Mouse (Mus musculus) embryonic facial prominence, embryonic 12.5 days (tissue): ENCODE results near the gene Crip3. TPM values are rescaled to one million over a fixed set of nuclear protein-coding genes. Genes with fewer than 3 reads are reported as not detected.
A peak's percentile ranks its signal among the peaks of the same experiment; 100 is the strongest.

Experiments
- ATAC-seq: fragments of 200-750 bp; cut with Nextera tagmentation; 2 replicates; pipeline ENCODE4 v1.8.0; 2017; ENCODE audit not compliant: insufficient number of reproducible peaks, insufficient read depth, low FRiP score, low TSS enrichment
- H3K27ac ChIP-seq: fragments of 300-500 bp; sonication (generic); 2 replicates; pipeline ENCODE4 v1.5.1; 2016; ENCODE audit warnings: mild to moderate bottlenecking
- H3K27me3 ChIP-seq: fragments of 300-500 bp; sonication (generic); 2 replicates; pipeline ENCODE4 v1.6.1; 2016; ENCODE audit warnings: mild to moderate bottlenecking, moderate library complexity
- H3K36me3 ChIP-seq: fragments of 300-500 bp; sonication (generic); 2 replicates; pipeline ENCODE4 v1.6.1; 2016; ENCODE audit warnings: mild to moderate bottlenecking
- H3K4me1 ChIP-seq: fragments of 300-500 bp; sonication (generic); 2 replicates; pipeline ENCODE4 v1.6.1; 2016
- H3K4me2 ChIP-seq: fragments of 300-500 bp; sonication (generic); replicated peaks from 2 replicates; pipeline ENCODE4 v1.6.1; 2016; ENCODE audit warnings: mild to moderate bottlenecking, moderate library complexity
- H3K4me3 ChIP-seq: fragments of 300-500 bp; sonication (generic); 2 replicates; pipeline ENCODE4 v1.5.1; 2016; ENCODE audit warnings: mild to moderate bottlenecking
- H3K9ac ChIP-seq: fragments of 300-500 bp; sonication (generic); 2 replicates; pipeline ENCODE4 v1.6.1; 2016; ENCODE audit warnings: mild to moderate bottlenecking, moderate library complexity
- H3K9me3 ChIP-seq: fragments of 300-500 bp; sonication (generic); 2 replicates; pipeline ENCODE4 v1.6.1; 2016; ENCODE audit warnings: mild to moderate bottlenecking, moderate library complexity
- WGBS: fragments of 180-500 bp; shearing (Covaris S2); methylation state at CpG from one replicate; pipeline ENCODE4 v1.1.7; 2016; 5-methylcytosine and 5-hydroxymethylcytosine counted together
- polyA plus RNA-seq: library from polyadenylated mRNA; unstranded; fragments of >200 nt; fragmentation: Nextera tagmentation; extraction: Ambion mirVana; gene quantifications from 2 replicates; pipeline ENCODE4 v1.2.1, GENCODE M21; 2016

Crip3 gene
- polyA plus RNA-seq, 1 experiment from 2014 or later, result 1.0 TPM

DNA sequence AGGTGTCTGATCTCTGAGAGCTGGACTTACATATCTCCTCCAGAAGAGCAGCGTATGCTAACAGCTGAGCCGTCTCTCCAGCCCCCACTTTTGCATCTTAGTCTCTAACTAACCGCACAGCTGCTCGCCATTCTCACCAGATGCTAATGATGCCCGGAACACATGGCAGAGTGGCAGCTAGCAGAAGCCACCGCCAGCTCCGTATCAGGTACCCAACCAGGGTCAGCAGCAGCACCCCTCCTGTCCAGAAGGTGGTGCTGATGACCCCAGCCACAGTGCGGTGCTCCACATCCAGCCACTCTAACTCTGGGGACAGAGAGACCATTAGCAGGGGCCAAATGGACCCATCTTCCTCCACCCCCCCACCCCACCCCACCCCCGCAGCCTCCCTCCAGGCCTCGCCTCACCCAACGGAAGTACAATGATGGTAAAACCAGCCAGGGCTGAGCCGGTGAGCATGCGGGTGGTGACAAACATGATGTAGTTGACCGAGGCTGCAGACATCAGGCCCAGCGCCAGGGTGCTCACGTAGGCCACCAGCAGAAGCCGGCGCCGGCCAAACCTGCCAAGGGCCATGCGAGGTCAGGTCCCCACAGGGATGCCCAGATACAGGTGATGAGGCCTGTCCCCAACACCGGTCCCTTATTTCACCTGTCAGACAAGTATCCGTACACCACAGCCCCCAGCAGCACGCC lies 8.1 kb downstream of the Crip3 start:
- Histone ChIP-seq H3K4me2 (0 out of 2 replicates have a peak overlapping the region, but pooled peaks have one; percentile 17), H3K4me3 (no peak overlapping the region), H3K4me1 (0 out of 2 replicates have a peak, but pooled peaks cover 11% of the 10 kb centered on the region), H3K27me3 (peaks cover 17% of the 10 kb centered on the region), H3K27ac (no peak overlapping the region), H3K9ac (no peak overlapping the region), H3K9me3 (no peaks in the 10 kb centered on the region), H3K36me3 (no peaks in the 10 kb centered on the region)
- ATAC-seq, result peak; percentile 71; the same call in 1 of the 2 replicates
- 29% methylated on average over 23 of the region's 23 CpGs for WGBS

- Histone ChIP-seq H3K36me3 (no peaks in the 10 kb centered on the region), H3K4me1 (peaks cover 20% of the 10 kb centered on the region; the same call in 1 of the 2 replicates), H3K27ac (no peak within 1 kb of the TSS), H3K9me3 (no peaks in the 10 kb centered on the region), H3K27me3 (peaks cover 33% of the 10 kb centered on the region), H3K4me2 (no peak within 1 kb of the TSS), H3K4me3 (no peak within 1 kb of the TSS), H3K9ac (no peak within 1 kb of the TSS)
- 85% methylated on average over 4 of the region's 4 CpGs for WGBS
- ATAC-seq, result no peak
Measured at GRCm38 (mm10) chr17:46438298-46438873, 9.7 kb downstream of the Crip3 start, which contains the start of gene Slc22a7. TSS of gene Slc22a7 (minus strand) at chr17:46438457.

DNA sequence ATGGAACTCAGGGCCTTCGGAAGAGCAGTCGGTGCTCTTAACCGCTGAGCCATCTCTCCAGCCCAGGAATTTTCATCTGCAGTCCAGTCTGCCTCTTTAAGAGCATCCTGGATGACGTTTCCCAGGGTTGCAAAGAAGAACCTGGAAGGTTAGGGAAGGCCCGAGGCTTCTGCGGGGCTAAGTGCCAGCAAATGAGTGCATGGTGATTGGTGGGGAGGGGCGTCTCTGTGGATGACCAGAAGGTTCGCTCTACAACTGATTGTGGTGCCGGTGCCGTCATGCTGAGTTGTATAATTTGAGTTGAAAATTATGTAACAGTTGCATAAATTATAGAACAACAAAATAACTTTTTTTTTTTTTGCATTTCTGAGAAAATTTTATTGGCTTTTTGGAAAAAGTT lies 10.4 kb downstream of the Crip3 start:
- Histone ChIP-seq H3K9ac (no peak overlapping the region), H3K36me3 (no peaks in the 10 kb centered on the region), H3K27me3 (peaks cover 41% of the 10 kb centered on the region), H3K4me3 (no peak overlapping the region), H3K9me3 (no peaks in the 10 kb centered on the region), H3K4me1 (peaks cover 13% of the 10 kb centered on the region; the same call in 1 of the 2 replicates), H3K27ac (no peak overlapping the region), H3K4me2 (no peak overlapping the region)
- WGBS, result 95% methylated on average over 10 of the region's 10 CpGs
- no peak for ATAC-seq

- H3K27ac ChIP-seq, result no peak overlapping the region
- no peaks in the 10 kb centered on the region for H3K36me3 ChIP-seq
- under 1% methylated on average over 49 of the region's 50 CpGs for WGBS
- no peaks in the 10 kb centered on the region for H3K9me3 ChIP-seq
- peak overlapping the region; percentile 78 for H3K4me2 ChIP-seq
- peaks cover 24% of the 10 kb centered on the region for H3K4me1 ChIP-seq
- H3K9ac ChIP-seq, result peak overlapping the region; percentile 58
- no peak for ATAC-seq
- peaks cover 61% of the 10 kb centered on the region for H3K27me3 ChIP-seq
- peak overlapping the region; percentile 39 for H3K4me3 ChIP-seq
Measured at GRCm38 (mm10) chr17:46444839-46445579, 16.3 kb downstream of the Crip3 start.

DNA sequence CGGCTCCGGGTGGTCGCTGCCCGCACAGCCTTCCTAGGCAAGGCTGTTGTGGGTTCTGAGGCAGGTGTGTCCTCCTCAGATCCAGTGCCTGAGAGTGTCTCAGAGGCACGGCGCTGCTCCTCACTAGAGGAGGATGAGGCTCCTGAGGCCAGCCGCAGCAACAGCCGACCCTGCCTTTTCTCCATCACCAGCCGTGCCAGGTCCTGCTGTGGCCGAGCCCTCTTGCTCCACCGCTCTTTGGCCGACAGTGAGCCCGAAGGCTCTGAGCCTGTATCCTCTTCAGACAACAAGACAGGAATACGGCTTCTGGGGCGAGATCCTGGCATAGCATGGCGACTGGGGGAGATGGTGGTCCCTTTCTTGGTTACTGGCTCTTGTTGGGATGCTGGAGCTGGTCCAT lies 17.5 kb downstream of the Crip3 start:
- Histone ChIP-seq H3K27ac (no peak overlapping the region), H3K4me1 (peaks cover 24% of the 10 kb centered on the region), H3K27me3 (peaks cover 56% of the 10 kb centered on the region), H3K9me3 (no peaks in the 10 kb centered on the region), H3K36me3 (no peaks in the 10 kb centered on the region), H3K4me2 (no peak overlapping the region), H3K4me3 (no peak overlapping the region), H3K9ac (no peak overlapping the region)
- no peak for ATAC-seq
- 91% methylated on average over 16 of the region's 16 CpGs for WGBS

GRCm38 (mm10) chr17:46452683-46453082 lies 24.0 kb downstream of the Crip3 start:
- Histone ChIP-seq H3K4me1 (peaks cover 15% of the 10 kb centered on the region), H3K27ac (no peak overlapping the region), H3K9me3 (no peaks in the 10 kb centered on the region), H3K36me3 (no peaks in the 10 kb centered on the region), H3K27me3 (peaks cover 51% of the 10 kb centered on the region), H3K4me3 (no peak overlapping the region), H3K4me2 (no peak overlapping the region), H3K9ac (no peak overlapping the region)
- WGBS, result 34% methylated on average over 5 of the region's 5 CpGs
- ATAC-seq, result no peak

- H3K9me3 ChIP-seq, result no peaks in the 10 kb centered on the region
- H3K4me3 ChIP-seq, result no peak overlapping the region
- WGBS, result 7% methylated on average over 13 of the region's 13 CpGs
- H3K36me3 ChIP-seq, result no peaks in the 10 kb centered on the region
- no peak overlapping the region for H3K27ac ChIP-seq
- H3K27me3 ChIP-seq, result peaks cover 58% of the 10 kb centered on the region
- no peak for ATAC-seq
- H3K4me1 ChIP-seq, result peaks cover 15% of the 10 kb centered on the region
- H3K9ac ChIP-seq, result no peak overlapping the region
- peak overlapping the region; percentile 89 for H3K4me2 ChIP-seq
Measured at GRCm38 (mm10) chr17:46453302-46453948, 24.7 kb downstream of the Crip3 start.

DNA sequence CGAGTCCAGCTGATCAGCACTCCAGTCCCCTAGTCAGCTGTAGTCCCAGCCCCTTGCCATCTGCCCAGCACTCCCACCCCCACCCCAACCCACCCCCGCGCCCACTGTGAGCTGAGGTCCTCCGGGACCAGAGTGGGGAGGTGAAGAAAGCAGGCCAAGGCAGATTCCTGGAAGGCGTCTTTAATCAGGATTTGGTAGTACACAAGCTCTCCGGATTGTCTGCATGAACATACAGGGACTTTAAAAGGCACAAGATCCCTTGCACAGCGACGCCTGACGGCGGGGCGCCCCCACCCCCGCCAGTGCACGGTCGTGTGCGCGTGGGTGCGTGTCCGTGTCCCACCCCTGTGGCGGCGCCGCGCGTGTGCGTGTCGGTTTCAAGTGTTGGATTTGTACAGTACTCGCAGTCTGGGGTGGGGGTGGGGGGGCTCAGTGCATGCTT lies 25.3 kb downstream of the Crip3 start:
- 2% methylated on average over 26 of the region's 26 CpGs for WGBS
- Histone ChIP-seq H3K4me2 (peak overlapping the region; percentile 89), H3K27me3 (peaks cover 64% of the 10 kb centered on the region), H3K36me3 (no peaks in the 10 kb centered on the region), H3K27ac (no peak overlapping the region), H3K4me3 (peak overlapping the region; percentile 40), H3K9ac (peak overlapping the region; percentile 12; the same call in 1 of the 2 replicates), H3K4me1 (peaks cover 15% of the 10 kb centered on the region), H3K9me3 (no peaks in the 10 kb centered on the region)
- no peak for ATAC-seq

DNA sequence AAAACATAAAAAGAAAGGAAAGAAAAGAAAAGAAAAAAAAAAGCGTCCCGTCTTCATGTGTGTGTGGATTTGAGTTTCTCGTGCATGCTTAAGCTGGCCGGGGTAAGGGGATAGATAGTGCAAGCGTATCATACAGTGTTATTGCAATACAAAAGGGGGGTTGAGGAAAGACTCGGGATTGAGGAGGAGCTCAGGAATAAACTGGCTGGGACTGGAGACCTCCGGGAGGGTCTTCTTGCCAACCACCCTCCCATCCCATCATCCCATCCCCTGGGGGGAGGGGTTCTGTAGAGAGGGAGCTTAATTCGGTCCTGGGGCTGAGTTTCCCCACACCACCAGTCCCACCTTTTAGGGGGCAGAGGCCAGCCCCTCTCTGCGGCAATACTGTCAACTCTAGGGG lies 25.8 kb downstream of the Crip3 start:
- WGBS, result 2% methylated on average over 9 of the region's 9 CpGs
- no peaks in the 10 kb centered on the region for H3K36me3 ChIP-seq
- peak overlapping the region; percentile 43 for H3K9ac ChIP-seq
- peak overlapping the region; percentile 89 for H3K4me2 ChIP-seq
- peak overlapping the region; percentile 40 for H3K4me3 ChIP-seq
- no peak overlapping the region for H3K27ac ChIP-seq
- H3K27me3 ChIP-seq, result peaks cover 69% of the 10 kb centered on the region
- no peaks in the 10 kb centered on the region for H3K9me3 ChIP-seq
- peaks cover 15% of the 10 kb centered on the region for H3K4me1 ChIP-seq
- no peak for ATAC-seq

DNA sequence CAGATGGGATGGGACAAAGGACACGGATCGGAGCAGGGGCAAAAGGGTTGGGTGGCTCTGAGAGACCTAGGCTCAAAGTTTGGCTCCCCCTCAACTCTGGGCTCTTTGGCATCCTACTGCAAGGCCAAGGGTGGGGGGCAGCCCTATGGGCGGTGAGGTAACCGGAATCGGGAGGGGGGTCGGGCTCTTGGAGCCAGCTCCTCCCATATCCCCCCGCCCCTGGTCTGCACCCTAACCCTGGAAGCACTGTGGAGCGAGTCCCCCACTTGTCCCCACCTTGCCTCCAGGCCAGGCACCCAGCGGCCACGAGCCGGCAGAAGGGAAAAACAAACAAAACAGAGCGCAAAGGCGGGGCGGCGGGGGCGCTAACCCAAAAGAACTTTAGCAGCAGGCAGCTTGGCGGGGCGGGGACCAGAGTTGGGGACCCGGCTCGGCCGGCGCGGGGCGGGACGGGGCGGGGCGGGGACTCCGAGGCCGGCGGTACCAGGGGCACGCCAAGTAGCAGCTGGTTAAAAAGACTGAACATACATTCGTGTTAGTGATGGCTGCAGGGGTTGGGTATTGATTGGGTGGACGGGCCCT lies 26.5 kb downstream of the Crip3 start:
- H3K9ac ChIP-seq, result peak overlapping the region; percentile 43
- peaks cover 16% of the 10 kb centered on the region for H3K4me1 ChIP-seq
- no peak for ATAC-seq
- H3K4me2 ChIP-seq, result peak overlapping the region; percentile 89
- H3K27me3 ChIP-seq, result peaks cover 75% of the 10 kb centered on the region
- WGBS, result 2% methylated on average over 30 of the region's 33 CpGs
- H3K9me3 ChIP-seq, result no peaks in the 10 kb centered on the region
- H3K27ac ChIP-seq, result no peak overlapping the region
- no peaks in the 10 kb centered on the region for H3K36me3 ChIP-seq
- H3K4me3 ChIP-seq, result peak overlapping the region; percentile 40

DNA sequence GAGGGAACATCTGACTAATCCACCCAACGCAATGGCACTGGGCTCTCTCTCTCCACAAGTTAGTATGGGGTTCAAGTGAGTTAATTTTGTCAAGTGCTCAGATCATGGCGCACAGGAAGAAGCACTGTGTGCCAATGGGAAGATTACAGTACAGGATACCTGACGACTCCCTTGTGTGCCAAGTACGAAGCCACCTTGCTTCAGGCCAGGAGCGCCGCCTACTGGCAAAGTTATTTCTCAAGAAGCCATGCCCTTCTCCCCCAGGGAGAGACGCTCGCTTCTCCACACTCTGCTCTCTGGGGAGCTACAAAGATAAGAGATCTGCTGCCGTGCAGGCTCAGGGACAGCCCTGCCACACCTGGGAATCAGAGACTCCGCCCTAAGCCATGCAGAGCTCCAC lies 29.1 kb downstream of the Crip3 start:
- no peak overlapping the region for H3K9ac ChIP-seq
- no peak overlapping the region for H3K4me3 ChIP-seq
- H3K27ac ChIP-seq, result no peak overlapping the region
- no peak overlapping the region for H3K4me2 ChIP-seq
- 15% methylated on average over 10 of the region's 10 CpGs for WGBS
- peaks cover 29% of the 10 kb centered on the region for H3K4me1 ChIP-seq
- H3K36me3 ChIP-seq, result no peaks in the 10 kb centered on the region
- no peak for ATAC-seq
- H3K9me3 ChIP-seq, result no peaks in the 10 kb centered on the region
- peaks cover 85% of the 10 kb centered on the region for H3K27me3 ChIP-seq
